Mouse (Mus musculus) liver, embryonic 16.5 days (tissue): Measurements from ENCODE around the gene Fancc. TPM values are rescaled to one million over a fixed set of nuclear protein-coding genes. Genes with fewer than 3 reads are reported as not detected.

ENCODE experiments used
- ATAC-seq: fragments of 200-750 bp; cut with Nextera tagmentation; 2 replicates; pipeline ENCODE4 v1.8.0; 2017; ENCODE audit warnings: low read depth, mild to moderate bottlenecking, moderate number of reproducible peaks, moderate library complexity
- H3K27ac ChIP-seq: fragments of 300-500 bp; sonication (generic); 2 replicates; pipeline ENCODE4 v1.5.1; 2014; ENCODE audit warnings: mild to moderate bottlenecking, low read length
- H3K27me3 ChIP-seq: fragments of 300-500 bp; sonication (generic); 2 replicates; pipeline ENCODE4 v1.6.1; 2014; ENCODE audit warnings: low read depth, low read length, mixed read lengths; ENCODE audit not compliant: control insufficient read depth, insufficient read depth
- H3K36me3 ChIP-seq: fragments of 300-500 bp; sonication (generic); 2 replicates; pipeline ENCODE4 v1.6.1; 2014; ENCODE audit warnings: mild to moderate bottlenecking; ENCODE audit not compliant: control insufficient read depth, insufficient read depth
- H3K4me1 ChIP-seq: fragments of 300-500 bp; sonication (generic); 2 replicates; pipeline ENCODE4 v1.6.1; 2014; ENCODE audit warnings: low read depth, low read length, mixed read lengths; ENCODE audit not compliant: control insufficient read depth
- H3K4me2 ChIP-seq: fragments of 300-500 bp; sonication (generic); 2 replicates; pipeline ENCODE4 v1.6.1; 2014; ENCODE audit warnings: low read depth, low read length, mixed read lengths
- H3K4me3 ChIP-seq: fragments of 300-500 bp; sonication (generic); 2 replicates; pipeline ENCODE4 v1.5.1; 2014; ENCODE audit warnings: low read depth, mild to moderate bottlenecking, low read length
- H3K9ac ChIP-seq: fragments of 300-500 bp; sonication (generic); 2 replicates; pipeline ENCODE4 v1.6.1; 2014; ENCODE audit warnings: low read depth, low read length
- H3K9me3 ChIP-seq: fragments of 300-500 bp; sonication (generic); replicated peaks from 2 replicates; pipeline ENCODE4 v1.6.1; 2016; ENCODE audit warnings: low read length; ENCODE audit not compliant: control insufficient read depth
- WGBS: fragments of 180-500 bp; shearing (Covaris S2); extraction: QIAGEN DNeasy Blood & Tissue Kit; methylation state at CpG from one replicate; pipeline ENCODE4 v1.1.7; 2014; ENCODE audit not compliant: insufficient replicate concordance; 5-methylcytosine and 5-hydroxymethylcytosine counted together
- polyA plus RNA-seq: library from polyadenylated mRNA; unstranded; fragments of >200 nt; fragmentation: Nextera tagmentation; extraction: Ambion mirVana; gene quantifications from 2 replicates; pipeline ENCODE4 v1.2.1, GENCODE M21; 2015

The Fancc gene
- polyA plus RNA-seq, 1 experiment from 2014 or later, result 8.2 TPM

DNA sequence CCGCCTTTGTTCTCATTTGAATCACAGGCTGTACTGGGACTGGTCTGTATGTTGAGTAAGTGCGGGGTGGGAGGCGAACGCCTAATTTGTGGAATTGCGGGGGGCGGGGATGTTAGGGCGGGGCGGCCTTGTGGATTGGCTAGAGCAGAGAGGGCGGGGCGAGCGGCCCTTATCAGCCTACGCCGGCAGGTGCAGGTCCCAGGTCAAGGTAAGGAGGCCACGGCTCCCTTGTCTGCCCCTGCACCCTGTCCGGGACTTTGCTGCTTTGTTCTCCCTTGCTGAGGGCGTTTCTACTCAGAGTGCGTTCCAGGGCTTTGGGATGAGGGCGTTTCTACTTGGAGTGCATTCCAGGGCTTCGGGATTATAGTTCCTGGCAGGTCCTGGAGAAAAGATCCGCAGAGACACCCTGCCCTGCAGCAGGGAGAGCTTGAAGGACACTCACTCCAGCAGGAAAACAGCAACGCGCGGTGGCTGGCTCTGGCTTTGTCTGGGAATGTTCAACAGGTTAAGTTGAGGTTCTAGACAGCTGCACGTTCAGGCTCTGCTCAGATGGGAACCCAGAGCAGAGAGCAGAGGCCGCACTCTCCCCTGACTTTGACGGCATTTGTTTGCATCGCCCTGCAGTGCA is 224.4 kb downstream of the Fancc start:
- Histone ChIP-seq H3K4me3 (peak overlapping the region; percentile 40), H3K4me1 (peaks cover 14% of the 10 kb centered on the region), H3K27ac (peak overlapping the region; percentile 60), H3K4me2 (peak overlapping the region; percentile 56), H3K9me3 (no peaks in the 10 kb centered on the region), H3K27me3 (no peaks in the 10 kb centered on the region), H3K36me3 (no peaks in the 10 kb centered on the region), H3K9ac (no peak overlapping the region; the same call in 1 of the 2 replicates)
- 29% methylated on average over 27 of the region's 27 CpGs for WGBS
- ATAC-seq, result peak; percentile 95

DNA sequence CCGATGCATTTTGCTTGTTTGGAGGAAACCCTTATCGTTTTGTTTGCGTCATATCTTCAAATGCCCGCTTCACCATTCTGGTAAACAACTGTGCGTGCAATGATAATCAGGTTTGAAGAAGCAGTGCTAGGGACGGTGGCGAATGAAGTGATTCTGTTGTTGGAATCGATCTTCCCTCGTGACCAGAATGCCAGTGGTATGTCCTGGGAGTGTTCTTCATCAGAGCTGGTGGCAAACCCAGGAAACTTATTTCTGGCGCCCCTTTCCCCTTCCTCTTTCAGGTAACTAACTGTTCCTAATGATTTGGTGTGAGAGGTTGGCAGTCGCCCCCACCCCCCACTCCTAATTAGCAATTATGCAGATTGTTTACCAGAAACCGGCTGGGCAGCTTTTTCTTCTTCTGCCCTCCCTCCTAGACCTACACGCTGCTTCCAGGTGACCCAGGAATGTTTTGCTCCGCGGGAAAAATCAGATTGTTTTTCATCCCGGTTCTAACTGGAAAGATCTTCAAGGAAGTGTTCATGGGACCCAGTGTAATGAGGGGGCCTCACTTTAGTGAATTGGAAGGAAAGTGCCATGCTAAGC is 225.0 kb downstream of the Fancc start:
- no peaks in the 10 kb centered on the region for H3K9me3 ChIP-seq
- no peak overlapping the region for H3K9ac ChIP-seq

DNA sequence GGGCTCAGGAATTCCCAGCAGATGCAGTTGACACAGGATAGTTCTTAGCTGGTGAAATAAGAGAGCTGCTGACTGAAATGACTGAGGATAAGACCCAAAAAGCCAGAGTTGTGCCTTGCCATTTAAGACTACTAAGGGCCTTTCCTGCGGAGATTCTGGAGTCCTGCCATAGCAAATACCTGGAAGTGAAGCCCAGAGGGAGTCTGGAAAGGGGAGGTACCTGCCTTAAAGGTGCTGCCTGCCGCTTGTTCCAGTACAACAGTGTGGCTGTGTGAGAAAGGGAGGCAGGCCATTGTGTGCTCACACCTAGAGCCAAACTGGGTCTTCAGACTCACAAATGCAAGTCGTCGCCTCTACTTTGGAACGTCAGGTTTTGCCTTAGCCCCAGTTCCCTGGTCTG is 226.9 kb downstream of the Fancc start:
- Histone ChIP-seq H3K36me3 (no peaks in the 10 kb centered on the region), H3K9me3 (no peaks in the 10 kb centered on the region), H3K27me3 (no peaks in the 10 kb centered on the region), H3K4me3 (no peak overlapping the region), H3K4me1 (peaks cover 14% of the 10 kb centered on the region), H3K9ac (no peak overlapping the region), H3K27ac (no peak overlapping the region), H3K4me2 (no peak overlapping the region)
- ATAC-seq, result no peak
- WGBS, result 72% methylated on average over 5 of the region's 5 CpGs

More for the DNA sequence above, 225.0 kb downstream of the Fancc start:
- H3K4me1 ChIP-seq, result peaks cover 14% of the 10 kb centered on the region
- H3K4me2 ChIP-seq, result peak overlapping the region; percentile 56
- H3K36me3 ChIP-seq, result no peaks in the 10 kb centered on the region
- WGBS, result 19% methylated on average over 16 of the region's 16 CpGs
- peak overlapping the region; percentile 40 for H3K4me3 ChIP-seq
- ATAC-seq, result no peak
- no peaks in the 10 kb centered on the region for H3K27me3 ChIP-seq
- peak overlapping the region; percentile 5; the same call in 1 of the 2 replicates for H3K27ac ChIP-seq

DNA sequence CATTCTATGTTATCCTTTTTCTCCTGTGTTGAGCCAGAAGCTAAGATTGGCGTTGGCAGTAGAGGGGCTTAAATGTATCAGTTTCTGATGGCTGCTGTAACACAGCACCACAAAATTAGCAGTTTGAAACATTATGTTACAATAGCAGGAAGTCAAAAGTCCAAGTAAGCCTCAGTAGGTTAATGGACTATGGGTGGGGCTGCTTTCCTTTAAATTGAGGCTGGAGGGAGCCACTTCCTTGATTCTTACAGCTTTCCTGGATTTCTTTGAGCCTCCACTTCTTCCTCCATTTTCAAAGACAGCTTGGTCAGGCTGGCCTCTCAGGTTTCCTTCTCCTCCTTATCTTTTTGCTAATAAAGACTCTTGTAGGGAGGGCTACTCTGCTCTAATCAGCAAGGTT is 228.3 kb downstream of the Fancc start:
- Histone ChIP-seq H3K4me1 (peaks cover 14% of the 10 kb centered on the region), H3K27ac (no peak overlapping the region), H3K4me3 (no peak overlapping the region), H3K36me3 (no peaks in the 10 kb centered on the region), H3K27me3 (no peaks in the 10 kb centered on the region), H3K9me3 (no peaks in the 10 kb centered on the region), H3K4me2 (no peak overlapping the region), H3K9ac (no peak overlapping the region)
- no peak for ATAC-seq
- 64% methylated on average over 1 of the region's 1 CpGs for WGBS

DNA sequence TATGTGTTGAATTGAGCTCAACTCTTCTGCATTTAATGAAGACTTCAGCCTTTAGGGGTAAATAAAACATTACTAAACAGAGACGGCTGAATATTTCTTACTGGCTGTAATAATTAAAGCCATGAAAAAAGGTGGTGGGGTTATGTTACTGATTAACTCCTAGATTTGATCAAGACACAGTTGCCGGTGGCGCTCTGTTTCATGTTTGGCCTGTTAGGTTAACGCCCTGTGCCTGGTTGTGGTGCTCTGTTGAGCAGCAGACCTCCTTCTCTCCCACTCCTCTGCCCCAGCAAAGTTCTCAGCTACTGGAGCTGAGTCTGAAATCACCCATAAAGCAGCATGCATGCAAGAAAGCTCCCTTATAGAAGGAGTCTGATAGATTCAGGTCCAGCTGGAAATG is 228.7 kb downstream of the Fancc start:
- H3K4me2 ChIP-seq, result no peak overlapping the region
- no peaks in the 10 kb centered on the region for H3K9me3 ChIP-seq
- no peaks in the 10 kb centered on the region for H3K27me3 ChIP-seq
- 57% methylated on average over 4 of the region's 4 CpGs for WGBS
- H3K9ac ChIP-seq, result no peak overlapping the region
- no peak overlapping the region for H3K4me3 ChIP-seq
- H3K27ac ChIP-seq, result no peak overlapping the region
- no peaks in the 10 kb centered on the region for H3K36me3 ChIP-seq
- peaks cover 14% of the 10 kb centered on the region for H3K4me1 ChIP-seq
- no peak for ATAC-seq

DNA sequence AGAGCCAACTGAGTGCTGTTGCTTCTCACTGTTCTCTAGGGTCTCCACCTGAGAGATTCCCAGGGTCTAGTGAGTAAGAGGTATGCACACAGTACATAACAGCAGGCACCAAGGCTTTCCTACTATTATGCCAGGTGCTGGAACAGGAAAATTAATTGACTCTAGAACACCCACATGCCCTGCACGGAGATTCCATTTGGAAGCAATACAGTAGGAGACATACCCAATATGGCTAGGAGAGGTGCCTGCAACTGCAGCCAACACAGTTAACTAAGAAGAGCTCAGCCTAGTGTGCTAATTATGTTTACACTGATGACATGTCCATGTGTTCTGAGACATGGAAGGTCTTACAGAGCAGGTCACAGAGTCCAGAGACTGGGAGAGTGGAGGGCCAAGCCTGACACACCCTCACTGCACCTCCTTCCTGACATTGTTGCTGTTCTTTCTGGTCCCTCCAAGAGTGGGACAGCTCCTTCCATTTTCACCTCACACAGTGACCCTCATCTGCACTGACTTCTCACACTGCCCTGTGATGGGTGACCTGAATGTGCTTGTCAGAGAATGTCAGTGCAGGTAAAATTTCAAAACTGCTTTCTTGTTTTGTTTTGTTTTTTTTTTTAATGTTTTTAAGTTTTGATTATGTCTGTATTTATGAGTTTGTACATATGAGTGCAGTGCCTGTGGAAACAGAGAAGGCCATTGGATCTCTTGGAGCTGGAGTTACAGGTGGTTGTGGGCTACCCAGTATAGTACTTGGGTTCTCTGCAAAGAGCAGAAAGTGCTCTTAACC is 234.7 kb downstream of the Fancc start:
- no peaks in the 10 kb centered on the region for H3K9me3 ChIP-seq
- H3K9ac ChIP-seq, result no peak overlapping the region
- peaks cover 3% of the 10 kb centered on the region; the same call in 1 of the 2 replicates for H3K4me1 ChIP-seq
- H3K4me3 ChIP-seq, result no peak overlapping the region
- H3K36me3 ChIP-seq, result no peaks in the 10 kb centered on the region
- no peak overlapping the region for H3K27ac ChIP-seq
- H3K4me2 ChIP-seq, result no peak overlapping the region
- H3K27me3 ChIP-seq, result no peaks in the 10 kb centered on the region
- 71% methylated on average over 1 of the region's 1 CpGs for WGBS
- ATAC-seq, result no peak

DNA sequence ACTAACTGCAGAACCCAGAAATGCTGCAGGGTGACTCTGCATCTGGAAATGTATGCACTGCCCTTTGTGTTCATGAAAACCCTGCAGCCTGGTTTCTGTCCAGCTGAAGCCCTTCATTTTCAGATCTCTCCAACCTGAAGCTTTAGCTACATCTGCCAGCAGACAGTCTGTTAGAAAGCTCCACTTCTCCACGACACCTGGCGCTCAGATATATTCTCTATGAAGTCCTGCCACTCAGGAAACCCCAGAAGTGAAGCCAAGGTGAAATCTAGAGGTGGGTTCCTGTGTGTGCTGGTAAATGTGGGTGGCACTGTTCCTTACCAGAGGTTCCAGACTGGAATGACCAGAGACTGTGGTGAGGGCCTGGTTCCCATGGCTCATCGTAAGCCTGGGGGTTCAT is 235.4 kb downstream of the Fancc start:
- H3K9ac ChIP-seq, result no peak overlapping the region
- H3K27me3 ChIP-seq, result no peaks in the 10 kb centered on the region
- no peak overlapping the region for H3K4me3 ChIP-seq
- H3K4me2 ChIP-seq, result no peak overlapping the region
- no peaks in the 10 kb centered on the region for H3K36me3 ChIP-seq
- H3K4me1 ChIP-seq, result peaks cover 3% of the 10 kb centered on the region; the same call in 1 of the 2 replicates
- 76% methylated on average over 3 of the region's 3 CpGs for WGBS
- no peaks in the 10 kb centered on the region for H3K9me3 ChIP-seq
- no peak overlapping the region for H3K27ac ChIP-seq
- ATAC-seq, result no peak

DNA sequence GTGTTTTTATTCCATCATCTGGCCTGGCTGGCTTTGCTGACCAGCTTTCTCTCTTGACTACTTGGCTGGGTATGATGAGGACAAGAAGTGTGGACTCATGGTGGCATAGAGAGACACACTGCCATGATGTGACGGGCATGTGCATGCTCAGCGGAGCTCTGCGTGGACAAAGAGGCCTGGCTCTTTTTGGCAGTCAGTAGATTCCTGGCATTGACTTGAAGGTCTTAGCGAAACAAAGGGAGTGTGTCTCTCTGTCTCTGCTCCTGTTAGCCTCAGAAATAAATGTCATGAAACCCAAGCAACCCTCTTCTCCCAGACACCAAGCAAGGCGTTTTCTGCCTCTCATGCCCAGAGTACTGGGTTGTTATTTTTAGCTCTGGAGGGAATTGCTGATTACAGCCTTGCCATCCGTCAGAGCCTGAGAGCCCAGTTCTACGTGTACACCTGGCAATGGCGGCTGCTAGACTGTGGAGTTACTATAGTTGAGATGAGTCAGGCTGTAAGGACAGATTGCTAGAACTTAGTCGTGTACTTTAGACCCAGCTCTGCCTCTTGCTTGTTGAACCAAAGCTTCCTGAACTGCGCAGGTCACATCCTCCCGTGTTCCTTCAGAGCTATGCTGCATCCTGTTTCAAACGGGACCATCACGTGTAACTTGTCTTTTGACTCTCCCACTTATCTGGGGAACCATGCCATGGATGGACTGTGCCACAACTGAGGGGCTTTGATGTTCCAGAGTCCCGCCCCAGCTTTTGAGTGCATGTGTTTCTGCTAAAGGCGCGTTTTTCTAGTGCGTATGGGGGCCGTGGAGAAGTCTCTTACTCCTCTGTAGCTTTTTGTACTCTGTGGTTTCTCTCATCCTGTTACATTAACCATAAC is 236.1 kb downstream of the Fancc start:
- ATAC-seq, result no peak
- Histone ChIP-seq H3K4me3 (no peak overlapping the region), H3K9me3 (no peaks in the 10 kb centered on the region), H3K4me1 (peaks cover 3% of the 10 kb centered on the region; the same call in 1 of the 2 replicates), H3K4me2 (no peak overlapping the region), H3K27ac (no peak overlapping the region), H3K36me3 (no peaks in the 10 kb centered on the region), H3K9ac (no peak overlapping the region), H3K27me3 (no peaks in the 10 kb centered on the region)
- WGBS, result 47% methylated on average over 18 of the region's 18 CpGs
